Mouse (Mus musculus): Measurements from ENCODE around the gene Sgms1. TPM values are rescaled to one million over a fixed set of nuclear protein-coding genes. Genes with fewer than 3 reads are reported as not detected.

Gene Sgms1
- polyA plus RNA-seq, 1 experiment from 2014 or later: 28.9 TPM

- ATAC-seq (ENCODE audit: insufficient number of reproducible peaks, insufficient read depth, low FRiP score, low TSS enrichment): peak; percentile 95
Observed at GRCm38 (mm10) chr19:32210450-32211292, 178.8 kb downstream of the Sgms1 start.

GRCm38 (mm10) chr19:32210099-32210449 is 179.4 kb downstream of the Sgms1 start:
- peak overlapping the region; percentile 75 for H3K4me2 ChIP-seq (replicated peaks)
- H3K4me1 ChIP-seq: peaks cover 7% of the 10 kb centered on the region; the same call in 1 of the 2 replicates
- H3K9ac ChIP-seq: peak overlapping the region; percentile 49
- no peaks in the 10 kb centered on the region for H3K36me3 ChIP-seq
- peak overlapping the region; percentile 50 for H3K4me3 ChIP-seq
- H3K9me3 ChIP-seq: no peaks in the 10 kb centered on the region
- no peak overlapping the region for H3K27ac ChIP-seq
- WGBS: 16% methylated on average over 5 of the region's 5 CpGs
- H3K27me3 ChIP-seq: no peaks in the 10 kb centered on the region
- ATAC-seq (ENCODE audit: insufficient number of reproducible peaks, insufficient read depth, low FRiP score, low TSS enrichment): no peak

More at GRCm38 (mm10) chr19:32210450-32211292, 178.8 kb downstream of the Sgms1 start:
- H3K4me1 ChIP-seq: peaks cover 7% of the 10 kb centered on the region; the same call in 1 of the 2 replicates
- no peaks in the 10 kb centered on the region for H3K27me3 ChIP-seq
- peak overlapping the region; percentile 75 for H3K4me2 ChIP-seq (replicated peaks)
- no peaks in the 10 kb centered on the region for H3K36me3 ChIP-seq
- H3K4me3 ChIP-seq: peak overlapping the region; percentile 50
- 2% methylated on average over 34 of the region's 34 CpGs for WGBS
- peak overlapping the region; percentile 49 for H3K9ac ChIP-seq
- H3K9me3 ChIP-seq: no peaks in the 10 kb centered on the region
- peak overlapping the region; percentile 73 for H3K27ac ChIP-seq

GRCm38 (mm10) chr19:32202131-32203114 is 187.1 kb downstream of the Sgms1 start:
- no peak overlapping the region for H3K4me3 ChIP-seq
- no peak for ATAC-seq (ENCODE audit: insufficient number of reproducible peaks, insufficient read depth, low FRiP score, low TSS enrichment)
- H3K36me3 ChIP-seq: no peaks in the 10 kb centered on the region
- no peaks in the 10 kb centered on the region for H3K9me3 ChIP-seq
- H3K27ac ChIP-seq: no peak overlapping the region
- H3K9ac ChIP-seq: no peak overlapping the region
- WGBS: 78% methylated on average over 12 of the region's 12 CpGs
- no peaks in the 10 kb centered on the region for H3K4me1 ChIP-seq
- no peak overlapping the region for H3K4me2 ChIP-seq (replicated peaks)
- no peaks in the 10 kb centered on the region for H3K27me3 ChIP-seq

- 88% methylated on average over 4 of the region's 4 CpGs for WGBS
- Histone ChIP-seq H3K4me2 (replicated peaks) (no peak overlapping the region), H3K4me3 (no peak overlapping the region), H3K9me3 (no peaks in the 10 kb centered on the region), H3K4me1 (0 out of 2 replicates have a peak, but pooled peaks cover 3% of the 10 kb centered on the region), H3K27ac (no peak overlapping the region), H3K27me3 (no peaks in the 10 kb centered on the region), H3K36me3 (no peaks in the 10 kb centered on the region), H3K9ac (no peak overlapping the region)
- ATAC-seq (ENCODE audit: insufficient number of reproducible peaks, insufficient read depth, low FRiP score, low TSS enrichment): no peak
Observed at GRCm38 (mm10) chr19:32199861-32200574, 189.5 kb downstream of the Sgms1 start.

GRCm38 (mm10) chr19:32199133-32199532 is 190.4 kb downstream of the Sgms1 start:
- no peak overlapping the region for H3K9ac ChIP-seq
- 94% methylated on average over 5 of the region's 5 CpGs for WGBS

GRCm38 (mm10) chr19:32198494-32199106 is 190.9 kb downstream of the Sgms1 start:
- H3K4me2 ChIP-seq (replicated peaks): no peak overlapping the region
- 94% methylated on average over 7 of the region's 7 CpGs for WGBS
- ATAC-seq (ENCODE audit: insufficient number of reproducible peaks, insufficient read depth, low FRiP score, low TSS enrichment): no peak

More at GRCm38 (mm10) chr19:32199133-32199532, 190.4 kb downstream of the Sgms1 start:
- no peak overlapping the region for H3K4me3 ChIP-seq
- no peak for ATAC-seq (ENCODE audit: insufficient number of reproducible peaks, insufficient read depth, low FRiP score, low TSS enrichment)
- H3K4me1 ChIP-seq: 0 out of 2 replicates have a peak, but pooled peaks cover 3% of the 10 kb centered on the region
- no peak overlapping the region for H3K4me2 ChIP-seq (replicated peaks)
- no peaks in the 10 kb centered on the region for H3K27me3 ChIP-seq
- H3K9me3 ChIP-seq: no peaks in the 10 kb centered on the region
- H3K36me3 ChIP-seq: no peaks in the 10 kb centered on the region
- H3K27ac ChIP-seq: no peak overlapping the region

GRCm38 (mm10) chr19:32196976-32197819 is 192.3 kb downstream of the Sgms1 start:
- Histone ChIP-seq H3K9ac (no peak overlapping the region), H3K4me2 (replicated peaks) (no peak overlapping the region), H3K9me3 (no peaks in the 10 kb centered on the region), H3K4me1 (0 out of 2 replicates have a peak, but pooled peaks cover 3% of the 10 kb centered on the region), H3K4me3 (no peak overlapping the region), H3K27ac (no peak overlapping the region), H3K27me3 (no peaks in the 10 kb centered on the region), H3K36me3 (no peaks in the 10 kb centered on the region)
- 75% methylated on average over 15 of the region's 15 CpGs for WGBS
- ATAC-seq (ENCODE audit: insufficient number of reproducible peaks, insufficient read depth, low FRiP score, low TSS enrichment): no peak

More at GRCm38 (mm10) chr19:32198494-32199106, 190.9 kb downstream of the Sgms1 start:
- Histone ChIP-seq H3K27ac (no peak overlapping the region), H3K36me3 (no peaks in the 10 kb centered on the region), H3K9me3 (no peaks in the 10 kb centered on the region), H3K4me1 (0 out of 2 replicates have a peak, but pooled peaks cover 3% of the 10 kb centered on the region), H3K4me3 (no peak overlapping the region), H3K9ac (no peak overlapping the region), H3K27me3 (no peaks in the 10 kb centered on the region)

- no peaks in the 10 kb centered on the region for H3K36me3 ChIP-seq
- H3K9ac ChIP-seq: no peak overlapping the region
- H3K27me3 ChIP-seq: no peaks in the 10 kb centered on the region
- WGBS: 61% methylated on average over 5 of the region's 5 CpGs
- H3K9me3 ChIP-seq: no peaks in the 10 kb centered on the region
- no peak overlapping the region for H3K27ac ChIP-seq
- H3K4me2 ChIP-seq (replicated peaks): no peak overlapping the region
- ATAC-seq (ENCODE audit: insufficient number of reproducible peaks, insufficient read depth, low FRiP score, low TSS enrichment): no peak
- no peak overlapping the region for H3K4me3 ChIP-seq
- H3K4me1 ChIP-seq: 0 out of 2 replicates have a peak, but pooled peaks cover 3% of the 10 kb centered on the region
Observed at GRCm38 (mm10) chr19:32196222-32196621, 193.3 kb downstream of the Sgms1 start.

- Histone ChIP-seq H3K27ac (no peak overlapping the region), H3K9me3 (no peaks in the 10 kb centered on the region), H3K4me1 (0 out of 2 replicates have a peak, but pooled peaks cover 3% of the 10 kb centered on the region), H3K4me2 (replicated peaks) (no peak overlapping the region), H3K27me3 (no peaks in the 10 kb centered on the region), H3K36me3 (no peaks in the 10 kb centered on the region), H3K4me3 (no peak overlapping the region), H3K9ac (no peak overlapping the region)
- 32% methylated on average over 1 of the region's 1 CpGs for WGBS
- ATAC-seq (ENCODE audit: insufficient number of reproducible peaks, insufficient read depth, low FRiP score, low TSS enrichment): no peak
Observed at GRCm38 (mm10) chr19:32194863-32195262, 194.7 kb downstream of the Sgms1 start.

GRCm38 (mm10) chr19:32194074-32194473 is 195.4 kb downstream of the Sgms1 start:
- H3K9me3 ChIP-seq: no peaks in the 10 kb centered on the region
- no peak for ATAC-seq (ENCODE audit: insufficient number of reproducible peaks, insufficient read depth, low FRiP score, low TSS enrichment)
- H3K4me2 ChIP-seq (replicated peaks): no peak overlapping the region
- 94% methylated on average over 3 of the region's 3 CpGs for WGBS
- no peaks in the 10 kb centered on the region for H3K27me3 ChIP-seq
- no peak overlapping the region for H3K4me3 ChIP-seq
- H3K4me1 ChIP-seq: 0 out of 2 replicates have a peak, but pooled peaks cover 3% of the 10 kb centered on the region
- H3K27ac ChIP-seq: no peak overlapping the region
- H3K9ac ChIP-seq: no peak overlapping the region
- no peaks in the 10 kb centered on the region for H3K36me3 ChIP-seq
